Mouse (Mus musculus): ENCODE results near the gene Ifitm10.

DNA sequence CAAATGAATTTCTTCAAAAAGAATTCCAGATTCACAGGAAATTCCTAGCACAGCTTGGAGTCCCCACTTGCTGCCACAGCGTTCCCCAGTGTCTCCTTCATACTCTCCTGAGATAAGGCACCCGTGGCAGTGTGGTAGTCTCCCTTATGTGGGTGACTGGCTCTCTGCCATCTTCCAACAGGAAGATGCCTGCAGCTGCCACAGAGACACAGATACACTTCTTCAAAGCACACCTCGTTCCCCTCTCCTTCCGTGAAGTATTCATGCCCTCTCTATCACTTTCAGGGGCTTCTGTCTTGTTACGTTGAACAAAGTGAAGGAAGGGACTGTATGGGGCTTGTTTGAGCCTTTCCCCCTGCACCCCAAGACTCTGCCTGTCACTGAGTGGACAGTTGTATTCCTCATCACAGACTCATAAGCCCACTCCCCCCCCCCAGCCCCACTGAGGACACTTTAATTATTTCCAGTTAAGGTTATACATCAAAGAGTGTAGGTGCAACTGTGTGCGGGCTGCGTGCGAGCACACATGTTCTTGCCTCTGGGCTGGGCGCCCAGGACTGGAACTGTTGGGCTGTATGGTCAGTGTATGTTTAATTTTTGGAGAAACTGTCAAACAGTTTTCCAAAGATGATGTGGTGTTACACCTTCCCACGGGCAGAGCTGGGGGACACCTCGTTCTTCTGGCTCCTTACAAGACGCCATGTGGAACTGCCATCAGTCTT, 50.0 kb downstream of the Ifitm10 start:
- TF ChIP-seq CTCF (IDR thresholded peaks at IDR 0.05; ENCODE audit: insufficient read depth, low read length) (no peak), POLR2A (IDR thresholded peaks at IDR 0.05; ENCODE audit: borderline replicate concordance, extremely low read depth, low read depth, low read length) (no peak)

Measured in lung, adult 2 months (tissue).